Mouse (Mus musculus) olfactory bulb, adult 2 months (tissue): Measurements from ENCODE around the gene Fam193b.

Experiments
- CTCF ChIP-seq: fragments of 200-500 bp; IDR thresholded peaks from 2 replicates; pipeline ENCODE4 v1.5.1; 2012; ENCODE audit warnings: low read depth, mild to moderate bottlenecking, low read length, moderate library complexity; ENCODE audit not compliant: insufficient read depth
- POLR2A ChIP-seq: fragments of 200-500 bp; IDR thresholded peaks from 2 replicates; pipeline ENCODE4 v1.6.1; 2012; ENCODE audit warnings: mild to moderate bottlenecking, low read depth, low read length, moderate library complexity; ENCODE audit not compliant: insufficient read depth

DNA sequence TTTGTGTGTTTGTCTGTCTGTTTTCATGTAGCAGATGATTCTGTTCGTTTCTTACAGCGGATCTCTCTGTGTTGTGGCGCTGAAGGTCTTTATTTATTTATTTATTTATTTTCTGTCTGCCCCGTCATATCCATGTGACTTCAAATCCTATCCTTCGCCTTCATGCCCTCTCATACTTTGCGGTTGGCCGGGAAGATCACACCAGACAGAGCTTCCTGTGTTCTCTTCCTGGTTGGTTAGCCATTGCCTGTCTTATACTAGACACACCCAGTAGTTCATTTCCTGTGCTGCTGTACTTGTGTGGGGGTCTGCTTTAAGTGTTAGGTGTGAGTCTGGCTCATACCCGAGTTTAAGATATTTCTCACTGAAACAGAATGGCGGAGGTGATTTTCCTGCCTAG is 29.7 kb upstream of the Fam193b start:
- no peak for TF ChIP-seq POLR2A
- TF ChIP-seq CTCF, result no peak
